Mouse (Mus musculus): Measurements from ENCODE around the gene S100a4. TPM values are rescaled to one million over a fixed set of nuclear protein-coding genes. Genes with fewer than 3 reads are reported as not detected.

S100a4 gene
- polyA plus RNA-seq, 1 experiment = 1.9 TPM

DNA sequence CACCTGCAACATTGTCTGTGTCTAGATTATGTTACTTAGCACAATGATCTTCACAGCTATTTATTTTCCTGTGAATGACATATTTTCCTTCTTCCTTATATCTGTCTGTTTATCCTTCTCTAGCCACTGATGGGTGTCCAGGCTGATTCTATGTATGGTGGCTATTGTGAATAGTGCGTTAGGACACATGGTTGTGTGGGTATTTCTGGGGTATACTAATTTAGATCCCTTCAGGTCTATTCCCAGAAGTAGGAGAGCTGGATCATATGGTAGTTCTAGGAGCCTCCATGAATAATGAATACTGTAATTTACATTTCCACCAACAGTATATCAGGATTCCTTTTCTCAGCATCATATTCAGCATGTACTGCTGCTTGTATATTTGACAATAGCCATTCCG lies 46.3 kb downstream of the S100a4 start:
- H3K4me3 ChIP-seq (ENCODE audit: control insufficient read depth, low read depth, low read length) = no peak overlapping the region
- TF ChIP-seq CTCF (IDR thresholded peaks at IDR 0.05; ENCODE audit: control insufficient read depth, insufficient read depth, insufficient replicate concordance, low read depth, low read length) = no peak
- no peak for TF ChIP-seq POLR2A (IDR thresholded peaks at IDR 0.05; ENCODE audit: control insufficient read depth, low read depth, low read length)
- H3K36me3 ChIP-seq (ENCODE audit: control insufficient read depth, insufficient read depth, low read length) = no peaks in the 10 kb centered on the region
- no peaks in the 10 kb centered on the region for H3K27me3 ChIP-seq (ENCODE audit: control insufficient read depth, insufficient read depth, low read length)
- H3K4me1 ChIP-seq (ENCODE audit: control insufficient read depth, insufficient read depth, low read length) = no peaks in the 10 kb centered on the region
- no peak overlapping the region for H3K27ac ChIP-seq (ENCODE audit: control insufficient read depth, insufficient read depth, low read depth, low read length)

DNA sequence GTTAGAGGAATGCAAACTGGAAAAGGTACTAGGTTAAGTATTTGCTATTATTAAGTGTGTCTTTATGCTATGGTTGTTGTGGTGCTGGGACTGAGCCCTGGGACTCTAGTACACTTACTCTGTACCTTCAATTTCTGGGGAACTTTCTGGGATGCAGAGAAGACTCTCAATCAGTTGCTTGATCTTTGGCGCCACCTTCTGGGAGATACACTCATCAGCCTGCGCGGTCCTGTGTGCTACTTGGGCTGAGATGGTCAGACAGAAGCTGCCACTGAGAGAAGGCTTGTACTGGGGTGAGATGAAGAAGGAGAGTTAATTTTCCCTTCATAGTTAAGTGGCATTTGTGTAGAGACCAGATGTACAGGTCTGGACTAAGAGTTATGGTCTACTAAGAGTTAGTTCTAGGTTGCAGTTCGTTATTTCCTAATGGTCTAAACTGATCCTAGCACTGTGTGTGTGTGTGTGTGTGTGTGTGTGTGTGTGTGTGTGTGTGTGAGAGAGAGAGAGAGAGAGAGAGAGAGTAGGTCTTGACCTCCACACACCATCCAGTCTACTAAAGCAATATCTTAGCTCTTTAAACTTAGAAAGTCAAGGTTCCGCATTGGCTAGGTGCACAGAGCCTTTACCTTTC lies 49.4 kb downstream of the S100a4 start:
- no peaks in the 10 kb centered on the region for H3K4me1 ChIP-seq (ENCODE audit: control insufficient read depth, insufficient read depth, low read length)
- no peak overlapping the region for H3K27ac ChIP-seq (ENCODE audit: control insufficient read depth, insufficient read depth, low read depth, low read length)
- H3K4me3 ChIP-seq (ENCODE audit: control insufficient read depth, low read depth, low read length) = no peak overlapping the region
- H3K36me3 ChIP-seq (ENCODE audit: control insufficient read depth, insufficient read depth, low read length) = no peaks in the 10 kb centered on the region
- no peaks in the 10 kb centered on the region for H3K27me3 ChIP-seq (ENCODE audit: control insufficient read depth, insufficient read depth, low read length)
- TF ChIP-seq CTCF (IDR thresholded peaks at IDR 0.05; ENCODE audit: control insufficient read depth, insufficient read depth, insufficient replicate concordance, low read depth, low read length) = peak; percentile 48; the same call in 1 of the 2 replicates
- TF ChIP-seq POLR2A (IDR thresholded peaks at IDR 0.05; ENCODE audit: control insufficient read depth, low read depth, low read length) = no peak

DNA sequence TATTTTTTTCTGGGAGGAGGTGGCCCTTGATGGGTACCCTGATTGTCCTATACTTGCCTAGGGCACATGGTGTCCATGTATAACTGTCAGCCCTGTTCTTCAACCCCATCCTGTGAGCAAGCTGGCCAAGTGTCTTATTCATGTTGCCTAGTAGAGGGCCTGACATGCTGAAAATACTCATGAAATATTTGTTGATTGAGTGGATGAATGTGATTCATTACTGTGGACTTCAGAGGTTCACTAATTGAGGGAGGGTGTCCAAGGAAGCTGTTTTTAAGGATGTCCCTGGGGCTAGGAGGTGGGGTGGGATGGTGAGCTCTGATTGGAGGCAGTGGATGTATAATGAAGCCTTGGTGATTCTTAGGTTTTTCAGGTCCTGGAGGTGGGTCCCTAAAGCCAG lies 50.1 kb downstream of the S100a4 start, which contains the start of gene S100a7a:
Gene S100a7a (plus strand): TSS at position 301 of the 400 bp plus-strand sequence.
- TF ChIP-seq CTCF (IDR thresholded peaks at IDR 0.05; ENCODE audit: control insufficient read depth, insufficient read depth, insufficient replicate concordance, low read depth, low read length) = no peak
- Histone ChIP-seq H3K4me3 (ENCODE audit: control insufficient read depth, low read depth, low read length) (no peak within 1 kb of the TSS), H3K27ac (ENCODE audit: control insufficient read depth, insufficient read depth, low read depth, low read length) (no peak within 1 kb of the TSS), H3K36me3 (ENCODE audit: control insufficient read depth, insufficient read depth, low read length) (no peaks in the 10 kb centered on the region), H3K27me3 (ENCODE audit: control insufficient read depth, insufficient read depth, low read length) (no peaks in the 10 kb centered on the region), H3K4me1 (ENCODE audit: control insufficient read depth, insufficient read depth, low read length) (no peaks in the 10 kb centered on the region)

Other genes with a start within 250 kb of the S100a4 start
- gene Slc27a3, start 213.8 kb upstream of the S100a4 start, polyA plus RNA-seq (2012; rRNA removed) = 17.9 and 18.9 TPM in 2 replicates
- 18.3 and 19.1 TPM in 2 replicates for gene Ints3, start 170.1 kb upstream of the S100a4 start, polyA plus RNA-seq (2012; rRNA removed)
- gene Npr1, start 137.9 kb upstream of the S100a4 start, polyA plus RNA-seq (2012; rRNA removed) = 54.5 and 64.8 TPM in 2 replicates
- 30.8 and 33.2 TPM in 2 replicates for gene Ilf2, start 127.6 kb upstream of the S100a4 start, polyA plus RNA-seq (2012; rRNA removed)
- 33.5 and 42.2 TPM in 2 replicates for gene Snapin, start 112.7 kb upstream of the S100a4 start, polyA plus RNA-seq (2012; rRNA removed)
- 51.5 and 53.5 TPM in 2 replicates for gene Chtop, start 94.3 kb upstream of the S100a4 start, polyA plus RNA-seq (2012; rRNA removed)
- gene S100a1, start 89.4 kb upstream of the S100a4 start, polyA plus RNA-seq (2012; rRNA removed) = 16.8 and 17.6 TPM in 2 replicates
- gene S100a13, start 89.3 kb upstream of the S100a4 start, polyA plus RNA-seq (2012; rRNA removed) = 2.9 and 3.2 TPM in 2 replicates
- 0.76 TPM in 1 of 2 replicates, not detected in the other for gene S100a14, start 76.9 kb upstream of the S100a4 start, polyA plus RNA-seq (2012; rRNA removed)
- 2.9 and 7.7 TPM in 2 replicates for gene S100a16, start 66.5 kb upstream of the S100a4 start, polyA plus RNA-seq (2012; rRNA removed)
- not detected in 2 replicates for gene S100a3, start 43.2 kb upstream of the S100a4 start, polyA plus RNA-seq (2012; rRNA removed)
- gene S100a2, start 13.5 kb upstream of the S100a4 start, polyA plus RNA-seq (2012; rRNA removed) = not detected in 2 replicates
- gene Gm42674, start 1.9 kb upstream of the S100a4 start, polyA plus RNA-seq (2012; rRNA removed) = not detected in 2 replicates
- gene S100a5, start 4.8 kb downstream of the S100a4 start, polyA plus RNA-seq (2012; rRNA removed) = not detected in 2 replicates
- gene S100a6, start 9.1 kb downstream of the S100a4 start, polyA plus RNA-seq (2012; rRNA removed) = 13.0 and 20.8 TPM in 2 replicates
- 0.07 TPM in 1 of 2 replicates, not detected in the other for gene S100a7a, start 50.2 kb downstream of the S100a4 start, polyA plus RNA-seq (2012; rRNA removed)
- not detected in 2 replicates for gene S100a8, start 65.2 kb downstream of the S100a4 start, polyA plus RNA-seq (2012; rRNA removed)
- not detected in 2 replicates for gene S100a9, start 92.0 kb downstream of the S100a4 start, polyA plus RNA-seq (2012; rRNA removed)
- 3.1 and 3.3 TPM in 2 replicates for gene Pglyrp4, start 123.1 kb downstream of the S100a4 start, polyA plus RNA-seq (2012; rRNA removed)
- gene Gm5849, start 174.1 kb downstream of the S100a4 start, polyA plus RNA-seq (2012; rRNA removed) = not detected in 2 replicates

All from testis, adult 2 months (tissue).